Mouse (Mus musculus): ENCODE data around the gene Slc40a1. TPM values are rescaled to one million over a fixed set of nuclear protein-coding genes. Genes with fewer than 3 reads are reported as not detected.

Slc40a1 gene
- polyA plus RNA-seq, 1 experiment from 2014 or later, result 16.4 TPM

GRCm38 (mm10) chr1:45904161-45904560 lies 22.2 kb downstream of the Slc40a1 start:
- WGBS (ENCODE audit: insufficient replicate concordance), result 81% methylated on average over 3 of the region's 3 CpGs
- Histone ChIP-seq H3K27ac (ENCODE audit: low read depth, low read length) (no peak overlapping the region), H3K9ac (ENCODE audit: low read depth, low read length) (no peak overlapping the region), H3K36me3 (ENCODE audit: control insufficient read depth, insufficient read depth, low read length) (no peaks in the 10 kb centered on the region), H3K27me3 (ENCODE audit: control insufficient read depth, insufficient read depth, low read length) (no peaks in the 10 kb centered on the region), H3K9me3 (replicated peaks; ENCODE audit: control insufficient read depth, low read length) (no peaks in the 10 kb centered on the region), H3K4me1 (ENCODE audit: control insufficient read depth, insufficient read depth, low read length) (peaks cover 5% of the 10 kb centered on the region; the same call in 1 of the 2 replicates), H3K4me2 (no peak overlapping the region), H3K4me3 (ENCODE audit: low read depth, low read length) (no peak overlapping the region)
- no peak for ATAC-seq (replicated peaks; ENCODE audit: insufficient number of reproducible peaks, low FRiP score, low TSS enrichment)

DNA sequence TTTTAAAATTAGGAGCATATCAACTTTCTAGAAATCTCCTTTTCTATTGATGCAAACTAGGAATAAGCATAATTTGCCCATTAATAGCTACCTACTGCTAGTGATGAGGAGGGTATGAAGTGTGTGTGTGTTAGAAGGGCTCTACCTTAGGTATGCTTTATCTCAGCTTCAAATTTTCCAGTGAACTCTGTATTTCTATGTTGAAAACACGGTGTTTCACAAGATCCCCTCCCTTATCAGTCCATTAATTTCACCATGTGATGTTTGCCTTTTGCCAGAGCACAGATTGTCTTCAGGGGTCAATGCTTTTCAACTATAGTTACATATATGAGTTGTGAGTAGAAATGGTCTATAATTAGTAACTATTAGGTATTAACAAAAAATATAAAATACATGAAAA lies 28.3 kb downstream of the Slc40a1 start:
- Histone ChIP-seq H3K27me3 (ENCODE audit: control insufficient read depth, insufficient read depth, low read length) (no peaks in the 10 kb centered on the region), H3K9me3 (replicated peaks; ENCODE audit: control insufficient read depth, low read length) (no peaks in the 10 kb centered on the region), H3K4me1 (ENCODE audit: control insufficient read depth, insufficient read depth, low read length) (no peaks in the 10 kb centered on the region), H3K27ac (ENCODE audit: low read depth, low read length) (no peak overlapping the region), H3K4me2 (no peak overlapping the region), H3K4me3 (ENCODE audit: low read depth, low read length) (no peak overlapping the region), H3K9ac (ENCODE audit: low read depth, low read length) (no peak overlapping the region), H3K36me3 (ENCODE audit: control insufficient read depth, insufficient read depth, low read length) (no peaks in the 10 kb centered on the region)
- 33% methylated on average over 1 of the region's 1 CpGs for WGBS (ENCODE audit: insufficient replicate concordance)
- ATAC-seq (replicated peaks; ENCODE audit: insufficient number of reproducible peaks, low FRiP score, low TSS enrichment), result no peak

- Histone ChIP-seq H3K9ac (ENCODE audit: low read depth, low read length) (no peak overlapping the region), H3K36me3 (ENCODE audit: control insufficient read depth, insufficient read depth, low read length) (no peaks in the 10 kb centered on the region), H3K4me3 (ENCODE audit: low read depth, low read length) (no peak overlapping the region), H3K27me3 (ENCODE audit: control insufficient read depth, insufficient read depth, low read length) (no peaks in the 10 kb centered on the region), H3K27ac (ENCODE audit: low read depth, low read length) (no peak overlapping the region), H3K4me1 (ENCODE audit: control insufficient read depth, insufficient read depth, low read length) (no peaks in the 10 kb centered on the region), H3K9me3 (replicated peaks; ENCODE audit: control insufficient read depth, low read length) (no peaks in the 10 kb centered on the region), H3K4me2 (no peak overlapping the region)
- 84% methylated on average over 6 of the region's 6 CpGs for WGBS (ENCODE audit: insufficient replicate concordance)
- no peak for ATAC-seq (replicated peaks; ENCODE audit: insufficient number of reproducible peaks, low FRiP score, low TSS enrichment)
Observed at GRCm38 (mm10) chr1:45894168-45894912, 32.0 kb downstream of the Slc40a1 start.

DNA sequence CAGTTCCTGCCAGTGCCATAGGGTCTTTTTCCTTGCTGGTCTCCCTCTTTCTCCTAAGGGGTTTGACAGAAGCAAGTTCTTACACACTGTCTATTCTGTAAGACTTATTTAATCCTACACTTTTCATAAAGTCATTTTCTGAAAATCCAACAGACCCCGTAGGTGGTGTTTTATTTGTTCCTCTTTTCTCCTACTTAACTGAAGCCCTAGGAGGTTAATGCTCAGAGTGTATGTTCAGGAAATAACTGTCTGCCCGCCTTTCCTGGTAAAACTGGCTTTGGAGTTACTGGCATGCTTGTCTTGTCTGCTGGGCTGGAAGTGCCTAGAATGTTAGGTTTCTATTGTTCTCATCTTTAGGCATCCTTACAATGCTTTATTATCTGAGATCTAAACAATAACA lies 34.3 kb downstream of the Slc40a1 start:
- Histone ChIP-seq H3K27me3 (ENCODE audit: control insufficient read depth, insufficient read depth, low read length) (no peaks in the 10 kb centered on the region), H3K36me3 (ENCODE audit: control insufficient read depth, insufficient read depth, low read length) (no peaks in the 10 kb centered on the region), H3K4me1 (ENCODE audit: control insufficient read depth, insufficient read depth, low read length) (no peaks in the 10 kb centered on the region), H3K4me2 (no peak overlapping the region), H3K9me3 (replicated peaks; ENCODE audit: control insufficient read depth, low read length) (no peaks in the 10 kb centered on the region), H3K4me3 (ENCODE audit: low read depth, low read length) (no peak overlapping the region), H3K9ac (ENCODE audit: low read depth, low read length) (no peak overlapping the region), H3K27ac (ENCODE audit: low read depth, low read length) (no peak overlapping the region)
- no peak for ATAC-seq (replicated peaks; ENCODE audit: insufficient number of reproducible peaks, low FRiP score, low TSS enrichment)
- 51% methylated on average over 2 of the region's 2 CpGs for WGBS (ENCODE audit: insufficient replicate concordance)

DNA sequence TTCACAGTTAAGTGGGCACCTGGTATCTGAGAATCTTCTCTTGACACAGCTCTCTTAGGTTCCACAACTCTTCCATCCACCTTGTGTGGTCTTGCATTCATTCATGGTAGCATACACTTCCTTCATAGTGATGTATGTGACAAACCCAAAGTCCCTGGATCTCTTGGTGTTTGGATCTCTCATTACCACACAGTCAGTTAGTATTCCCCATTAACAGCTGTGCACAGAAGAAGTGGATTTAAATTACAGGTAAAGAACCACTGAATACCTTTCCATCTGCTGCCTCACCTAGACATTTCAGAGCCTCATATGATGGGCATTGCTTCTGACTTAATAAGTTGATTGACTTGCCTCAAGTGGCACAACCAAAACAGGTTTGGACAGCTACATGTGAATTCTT lies 36.1 kb downstream of the Slc40a1 start, which contains the start of gene Gm5269:
TSS of gene Gm5269 (minus strand) at position 101 of the 400 bp plus-strand sequence.
- Histone ChIP-seq H3K4me1 (ENCODE audit: control insufficient read depth, insufficient read depth, low read length) (no peaks in the 10 kb centered on the region), H3K27me3 (ENCODE audit: control insufficient read depth, insufficient read depth, low read length) (no peaks in the 10 kb centered on the region), H3K4me2 (no peak within 1 kb of the TSS), H3K9me3 (replicated peaks; ENCODE audit: control insufficient read depth, low read length) (no peaks in the 10 kb centered on the region), H3K36me3 (ENCODE audit: control insufficient read depth, insufficient read depth, low read length) (no peaks in the 10 kb centered on the region), H3K9ac (ENCODE audit: low read depth, low read length) (no peak within 1 kb of the TSS), H3K27ac (ENCODE audit: low read depth, low read length) (no peak within 1 kb of the TSS), H3K4me3 (ENCODE audit: low read depth, low read length) (no peak within 1 kb of the TSS)
- ATAC-seq (replicated peaks; ENCODE audit: insufficient number of reproducible peaks, low FRiP score, low TSS enrichment), result no peak

DNA sequence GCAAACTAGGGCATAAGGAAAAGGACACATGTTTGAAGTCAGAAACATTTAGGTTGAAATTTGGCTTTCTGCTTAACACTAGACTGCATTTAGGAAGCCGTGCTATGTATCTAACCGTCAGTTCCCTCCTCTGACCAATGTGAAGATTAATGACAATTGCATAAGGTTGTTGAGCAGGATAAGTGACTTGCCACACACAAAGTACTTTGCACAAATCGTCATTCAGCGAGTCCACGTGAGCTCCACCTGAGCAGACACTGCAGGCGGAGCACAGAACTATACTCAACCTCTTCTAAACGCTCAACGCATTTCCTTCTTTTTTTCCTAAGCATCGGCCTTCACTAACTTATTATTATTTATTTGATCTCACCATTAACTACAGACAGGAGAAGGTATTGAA lies 39.5 kb downstream of the Slc40a1 start:
- ATAC-seq (replicated peaks; ENCODE audit: insufficient number of reproducible peaks, low FRiP score, low TSS enrichment), result no peak
- Histone ChIP-seq H3K4me3 (ENCODE audit: low read depth, low read length) (no peak overlapping the region), H3K4me1 (ENCODE audit: control insufficient read depth, insufficient read depth, low read length) (no peaks in the 10 kb centered on the region), H3K9ac (ENCODE audit: low read depth, low read length) (no peak overlapping the region), H3K27ac (ENCODE audit: low read depth, low read length) (no peak overlapping the region), H3K27me3 (ENCODE audit: control insufficient read depth, insufficient read depth, low read length) (no peaks in the 10 kb centered on the region), H3K9me3 (replicated peaks; ENCODE audit: control insufficient read depth, low read length) (no peaks in the 10 kb centered on the region), H3K4me2 (no peak overlapping the region), H3K36me3 (ENCODE audit: control insufficient read depth, insufficient read depth, low read length) (no peaks in the 10 kb centered on the region)
- WGBS (ENCODE audit: insufficient replicate concordance), result 85% methylated on average over 9 of the region's 9 CpGs

- H3K4me2 ChIP-seq, result no peak overlapping the region
- no peaks in the 10 kb centered on the region for H3K27me3 ChIP-seq (ENCODE audit: control insufficient read depth, insufficient read depth, low read length)
- no peaks in the 10 kb centered on the region for H3K4me1 ChIP-seq (ENCODE audit: control insufficient read depth, insufficient read depth, low read length)
- no peak overlapping the region for H3K27ac ChIP-seq (ENCODE audit: low read depth, low read length)
- H3K9ac ChIP-seq (ENCODE audit: low read depth, low read length), result no peak overlapping the region
- H3K9me3 ChIP-seq (replicated peaks; ENCODE audit: control insufficient read depth, low read length), result no peaks in the 10 kb centered on the region
- H3K4me3 ChIP-seq (ENCODE audit: low read depth, low read length), result no peak overlapping the region
- ATAC-seq (replicated peaks; ENCODE audit: insufficient number of reproducible peaks, low FRiP score, low TSS enrichment), result no peak
- no peaks in the 10 kb centered on the region for H3K36me3 ChIP-seq (ENCODE audit: control insufficient read depth, insufficient read depth, low read length)
Observed at GRCm38 (mm10) chr1:45883378-45883777, 42.9 kb downstream of the Slc40a1 start.

DNA sequence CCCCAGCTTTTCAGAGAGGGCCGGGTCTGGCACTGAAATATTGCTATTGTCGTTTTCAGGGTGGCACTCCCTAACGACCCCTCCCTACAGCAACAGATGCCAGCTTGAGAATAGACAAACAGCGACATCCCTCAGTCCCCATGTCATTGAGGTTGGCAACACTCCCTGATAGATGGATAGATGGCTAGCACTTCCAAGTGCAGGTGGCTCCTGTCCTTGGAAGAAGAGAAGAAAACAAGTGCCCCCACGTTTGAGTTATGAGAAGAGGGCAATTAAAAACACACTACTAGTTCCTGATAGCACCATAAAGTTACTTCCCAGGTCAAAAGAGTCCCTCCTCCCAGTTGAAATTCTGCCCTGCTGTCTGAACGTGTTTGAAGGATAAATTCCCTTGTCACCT lies 44.2 kb downstream of the Slc40a1 start:
- H3K4me3 ChIP-seq (ENCODE audit: low read depth, low read length), result no peak overlapping the region
- H3K4me2 ChIP-seq, result no peak overlapping the region
- no peaks in the 10 kb centered on the region for H3K36me3 ChIP-seq (ENCODE audit: control insufficient read depth, insufficient read depth, low read length)
- H3K9ac ChIP-seq (ENCODE audit: low read depth, low read length), result no peak overlapping the region
- no peaks in the 10 kb centered on the region for H3K4me1 ChIP-seq (ENCODE audit: control insufficient read depth, insufficient read depth, low read length)
- WGBS (ENCODE audit: insufficient replicate concordance), result 61% methylated on average over 6 of the region's 6 CpGs
- no peak for ATAC-seq (replicated peaks; ENCODE audit: insufficient number of reproducible peaks, low FRiP score, low TSS enrichment)
- no peaks in the 10 kb centered on the region for H3K27me3 ChIP-seq (ENCODE audit: control insufficient read depth, insufficient read depth, low read length)
- H3K27ac ChIP-seq (ENCODE audit: low read depth, low read length), result no peak overlapping the region
- no peaks in the 10 kb centered on the region for H3K9me3 ChIP-seq (replicated peaks; ENCODE audit: control insufficient read depth, low read length)

DNA sequence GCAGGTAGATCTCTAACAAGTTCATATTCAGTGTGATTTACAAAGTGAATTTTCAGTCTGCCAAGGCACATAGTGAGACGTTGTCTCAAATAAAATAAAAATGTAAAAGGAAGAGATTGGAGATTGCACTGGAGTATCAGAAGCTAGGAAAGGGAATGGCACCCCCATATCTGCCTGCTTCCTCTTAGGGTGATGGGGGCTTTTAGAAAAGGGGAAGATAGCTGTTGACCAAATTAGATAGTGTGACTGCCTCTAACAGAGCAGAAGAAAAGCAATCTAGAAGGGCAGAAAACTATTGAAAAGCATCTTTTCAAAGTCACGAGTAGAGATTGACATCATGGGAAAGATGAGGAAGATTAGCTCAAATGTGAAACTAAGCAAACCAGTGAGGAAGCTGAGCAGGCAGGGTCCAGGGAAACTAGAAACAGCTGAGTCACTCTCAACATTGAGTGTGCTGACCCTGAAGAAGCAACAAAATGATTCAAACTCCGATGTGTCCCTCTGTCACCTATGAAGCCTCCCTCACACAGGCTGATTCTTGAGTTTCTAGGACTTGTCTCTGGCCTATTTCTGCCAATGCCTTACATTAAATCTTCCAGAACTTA lies 45.0 kb downstream of the Slc40a1 start:
- Histone ChIP-seq H3K36me3 (ENCODE audit: control insufficient read depth, insufficient read depth, low read length) (no peaks in the 10 kb centered on the region), H3K9ac (ENCODE audit: low read depth, low read length) (no peak overlapping the region), H3K9me3 (replicated peaks; ENCODE audit: control insufficient read depth, low read length) (no peaks in the 10 kb centered on the region), H3K27me3 (ENCODE audit: control insufficient read depth, insufficient read depth, low read length) (no peaks in the 10 kb centered on the region), H3K4me3 (ENCODE audit: low read depth, low read length) (no peak overlapping the region), H3K27ac (ENCODE audit: low read depth, low read length) (no peak overlapping the region), H3K4me1 (ENCODE audit: control insufficient read depth, insufficient read depth, low read length) (no peaks in the 10 kb centered on the region), H3K4me2 (no peak overlapping the region)
- WGBS (ENCODE audit: insufficient replicate concordance), result 67% methylated on average over 3 of the region's 3 CpGs
- ATAC-seq (replicated peaks; ENCODE audit: insufficient number of reproducible peaks, low FRiP score, low TSS enrichment), result no peak

Data from heart, embryonic 11.5 days (tissue).